Mouse (Mus musculus) lung, postnatal 0 days (tissue): ENCODE data around the gene Rnf216. TPM values are rescaled to one million over a fixed set of nuclear protein-coding genes. Genes with fewer than 3 reads are reported as not detected.

Experiments used
- ATAC-seq: fragments of 200-750 bp; cut with Nextera tagmentation; 2 replicates; pipeline ENCODE4 v1.8.0; 2017; ENCODE audit warnings: moderate library complexity
- DNase-seq: peaks from one replicate; pipeline ENCODE4 v3.0.0-alpha.2; 2016; ENCODE audit warnings: low spot score
- H3K27ac ChIP-seq: fragments of 300-500 bp; sonication (generic); 2 replicates; pipeline ENCODE4 v1.5.1; 2014; ENCODE audit warnings: antibody characterized with exemption, mild to moderate bottlenecking, low read length, mixed read lengths
- H3K27me3 ChIP-seq: fragments of 300-500 bp; sonication (generic); replicated peaks from 2 replicates; pipeline ENCODE4 v1.6.1; 2014; ENCODE audit warnings: low read length, mixed read lengths; ENCODE audit not compliant: insufficient read depth
- H3K36me3 ChIP-seq: fragments of 300-500 bp; sonication (generic); 2 replicates; pipeline ENCODE4 v1.6.1; 2014; ENCODE audit warnings: low read length, mixed read lengths; ENCODE audit not compliant: insufficient read depth
- H3K4me1 ChIP-seq: fragments of 300-500 bp; sonication (generic); 2 replicates; pipeline ENCODE4 v1.6.1; 2014; ENCODE audit warnings: antibody characterized with exemption, low read depth, low read length, mixed read lengths; ENCODE audit not compliant: insufficient read depth
- H3K4me2 ChIP-seq: fragments of 300-500 bp; sonication (generic); replicated peaks from 2 replicates; pipeline ENCODE4 v1.6.1; 2014; ENCODE audit warnings: low read depth, mild to moderate bottlenecking, low read length, moderate library complexity, mixed read lengths
- H3K4me3 ChIP-seq: fragments of 300-500 bp; sonication (generic); 2 replicates; pipeline ENCODE4 v1.5.1; 2014; ENCODE audit warnings: low read depth, low read length
- H3K9ac ChIP-seq: fragments of 300-500 bp; sonication (generic); replicated peaks from 2 replicates; pipeline ENCODE4 v1.6.1; 2014; ENCODE audit warnings: low read depth, mild to moderate bottlenecking
- H3K9me3 ChIP-seq: fragments of 300-500 bp; sonication (generic); 2 replicates; pipeline ENCODE4 v1.6.1; 2016; ENCODE audit warnings: low read length, mixed read lengths
- CTCF ChIP-seq: IDR thresholded peaks from 2 replicates; pipeline ENCODE4 v1.5.1; 2016; ENCODE audit warnings: antibody characterized with exemption, mild to moderate bottlenecking
- EP300 ChIP-seq: IDR thresholded peaks from 2 replicates; pipeline ENCODE4 v1.6.1; 2016; ENCODE audit warnings: antibody characterized with exemption, mild to moderate bottlenecking, control low read depth
- WGBS: fragments of 180-500 bp; shearing (Covaris S2); extraction: QIAGEN DNeasy Blood & Tissue Kit; methylation state at CpG from one replicate; pipeline ENCODE4 v1.1.7; 2014; 5-methylcytosine and 5-hydroxymethylcytosine counted together
- polyA plus RNA-seq: library from polyadenylated mRNA; unstranded; fragments of >200 nt; fragmentation: Nextera tagmentation; extraction: Ambion mirVana; gene quantifications from 2 replicates; pipeline ENCODE4 v1.2.1, GENCODE M21; 2015

Gene Rnf216
- polyA plus RNA-seq, 1 experiment from 2014 or later: 23.2 TPM

- Histone ChIP-seq H3K9ac (no peak overlapping the region), H3K4me2 (no peak overlapping the region), H3K36me3 (no peaks in the 10 kb centered on the region), H3K4me1 (no peaks in the 10 kb centered on the region; the same call in 1 of the 2 replicates), H3K4me3 (no peak overlapping the region), H3K27me3 (no peaks in the 10 kb centered on the region), H3K27ac (peak overlapping the region; percentile 54; the same call in 1 of the 2 replicates), H3K9me3 (no peaks in the 10 kb centered on the region)
- DNase-seq (no peak), ATAC-seq (no peak)
- WGBS: 59% methylated on average over 9 of the region's 9 CpGs
- no peak for TF ChIP-seq EP300
- no peak for TF ChIP-seq CTCF
Measured at GRCm38 (mm10) chr5:142997526-142997925, 115.3 kb downstream of the Rnf216 start.

GRCm38 (mm10) chr5:142994746-142995145 is 118.0 kb downstream of the Rnf216 start:
- DNase-seq: peak; percentile 14
- H3K9ac ChIP-seq: no peak overlapping the region
- TF ChIP-seq EP300 (no peak), CTCF (no peak)
- peak; percentile 47; the same call in 1 of the 2 replicates for ATAC-seq
- H3K27me3 ChIP-seq: no peaks in the 10 kb centered on the region
- H3K36me3 ChIP-seq: no peaks in the 10 kb centered on the region
- no peak overlapping the region for H3K4me3 ChIP-seq
- WGBS: 70% methylated on average over 2 of the region's 2 CpGs
- no peaks in the 10 kb centered on the region for H3K4me1 ChIP-seq
- no peak overlapping the region for H3K4me2 ChIP-seq
- H3K27ac ChIP-seq: no peak overlapping the region
- H3K9me3 ChIP-seq: no peaks in the 10 kb centered on the region

- TF ChIP-seq CTCF (no peak), EP300 (no peak)
- H3K4me2 ChIP-seq: no peak overlapping the region
- no peak overlapping the region for H3K9ac ChIP-seq
- H3K27ac ChIP-seq: no peak overlapping the region
- DNase-seq: no peak
- WGBS: 85% methylated on average over 3 of the region's 3 CpGs
- H3K27me3 ChIP-seq: no peaks in the 10 kb centered on the region
- no peaks in the 10 kb centered on the region for H3K9me3 ChIP-seq
- no peaks in the 10 kb centered on the region for H3K4me1 ChIP-seq
- no peaks in the 10 kb centered on the region for H3K36me3 ChIP-seq
- H3K4me3 ChIP-seq: no peak overlapping the region
- ATAC-seq: no peak
Measured at GRCm38 (mm10) chr5:142989167-142989566, 123.6 kb downstream of the Rnf216 start.

- DNase-seq: no peak
- H3K9me3 ChIP-seq: no peaks in the 10 kb centered on the region
Measured at GRCm38 (mm10) chr5:142988520-142988919, 124.3 kb downstream of the Rnf216 start.

GRCm38 (mm10) chr5:142984271-142984670 is 128.5 kb downstream of the Rnf216 start:
- TF ChIP-seq EP300 (no peak), CTCF (no peak)
- Histone ChIP-seq H3K27ac (no peak overlapping the region), H3K4me1 (no peaks in the 10 kb centered on the region), H3K4me2 (no peak overlapping the region), H3K4me3 (no peak overlapping the region), H3K9me3 (no peaks in the 10 kb centered on the region), H3K9ac (no peak overlapping the region), H3K27me3 (no peaks in the 10 kb centered on the region), H3K36me3 (no peaks in the 10 kb centered on the region)
- ATAC-seq (no peak), DNase-seq (no peak)
- 82% methylated on average over 10 of the region's 10 CpGs for WGBS

More at GRCm38 (mm10) chr5:142988520-142988919, 124.3 kb downstream of the Rnf216 start:
- Histone ChIP-seq H3K4me2 (no peak overlapping the region), H3K27me3 (no peaks in the 10 kb centered on the region), H3K27ac (no peak overlapping the region), H3K9ac (no peak overlapping the region), H3K36me3 (no peaks in the 10 kb centered on the region), H3K4me1 (no peaks in the 10 kb centered on the region), H3K4me3 (no peak overlapping the region)
- WGBS: 71% methylated on average over 5 of the region's 5 CpGs
- ATAC-seq: no peak
- TF ChIP-seq CTCF (no peak), EP300 (no peak)

- DNase-seq: no peak
- Histone ChIP-seq H3K9me3 (no peaks in the 10 kb centered on the region), H3K36me3 (no peaks in the 10 kb centered on the region), H3K27ac (no peak overlapping the region), H3K27me3 (no peaks in the 10 kb centered on the region), H3K9ac (no peak overlapping the region), H3K4me2 (no peak overlapping the region), H3K4me3 (no peak overlapping the region), H3K4me1 (no peaks in the 10 kb centered on the region)
- ATAC-seq: no peak
- WGBS: 68% methylated on average over 8 of the region's 8 CpGs
- TF ChIP-seq EP300 (no peak), CTCF (no peak)
Measured at GRCm38 (mm10) chr5:142983174-142983573, 129.6 kb downstream of the Rnf216 start.
